Mouse (Mus musculus) midbrain, postnatal 0 days (tissue): Measurements from ENCODE around the gene Pip5k1b. TPM values are rescaled to one million over a fixed set of nuclear protein-coding genes. Genes with fewer than 3 reads are reported as not detected.

Experiments
- ATAC-seq: fragments of 200-750 bp; cut with Nextera tagmentation; 2 replicates; pipeline ENCODE4 v1.8.0; 2017; ENCODE audit warnings: moderate number of reproducible peaks, mild to moderate bottlenecking, moderate TSS enrichment, moderate library complexity; ENCODE audit not compliant: low FRiP score
- DNase-seq: peaks from one replicate; pipeline ENCODE4 v3.0.0-alpha.2; 2015; ENCODE audit warnings: low spot score
- H3K27ac ChIP-seq: fragments of 300-500 bp; sonication (generic); 2 replicates; pipeline ENCODE4 v1.5.1; 2014; ENCODE audit warnings: low read depth, mild to moderate bottlenecking, low read length, mixed read lengths
- H3K27me3 ChIP-seq: fragments of 300-500 bp; sonication (generic); 2 replicates; pipeline ENCODE4 v1.6.1; 2014; ENCODE audit warnings: low read length, control low read depth, mixed read lengths; ENCODE audit not compliant: insufficient read depth
- H3K36me3 ChIP-seq: fragments of 300-500 bp; sonication (generic); 2 replicates; pipeline ENCODE4 v1.6.1; 2014; ENCODE audit warnings: low read length, control low read depth, mixed read lengths; ENCODE audit not compliant: insufficient read depth
- H3K4me1 ChIP-seq: fragments of 300-500 bp; sonication (generic); 2 replicates; pipeline ENCODE4 v1.6.1; 2014; ENCODE audit warnings: mild to moderate bottlenecking, control low read depth, antibody characterized with exemption, low read length, mixed read lengths; ENCODE audit not compliant: insufficient read depth
- H3K4me2 ChIP-seq: fragments of 300-500 bp; sonication (generic); 2 replicates; pipeline ENCODE4 v1.6.1; 2014; ENCODE audit warnings: low read depth, mild to moderate bottlenecking, low read length, mixed read lengths; ENCODE audit not compliant: poor library complexity, severe bottlenecking
- H3K4me3 ChIP-seq: fragments of 300-500 bp; sonication (generic); 2 replicates; pipeline ENCODE4 v1.5.1; 2014; ENCODE audit warnings: low read depth, mild to moderate bottlenecking, low read length, moderate library complexity
- H3K9ac ChIP-seq: fragments of 300-500 bp; sonication (generic); replicated peaks from 2 replicates; pipeline ENCODE4 v1.6.1; 2014; ENCODE audit warnings: mild to moderate bottlenecking, low read length, moderate library complexity, mixed read lengths; ENCODE audit not compliant: poor library complexity, severe bottlenecking
- H3K9me3 ChIP-seq: fragments of 300-500 bp; sonication (generic); 2 replicates; pipeline ENCODE4 v1.6.1; 2016; ENCODE audit warnings: low read length, control low read depth
- CTCF ChIP-seq: IDR thresholded peaks from 2 replicates; pipeline ENCODE4 v1.5.1; 2016; ENCODE audit warnings: antibody characterized with exemption, mild to moderate bottlenecking
- WGBS: fragments of 180-500 bp; shearing (Covaris S2); extraction: QIAGEN DNeasy Blood & Tissue Kit; methylation state at CpG from one replicate; pipeline ENCODE4 v1.1.7; 2014; 5-methylcytosine and 5-hydroxymethylcytosine counted together
- polyA plus RNA-seq: library from polyadenylated mRNA; unstranded; fragments of >200 nt; fragmentation: Nextera tagmentation; extraction: Ambion mirVana; gene quantifications from 2 replicates; pipeline ENCODE4 v1.2.1, GENCODE M21; 2015
- total RNA-seq: library from RNA; depleted of rRNA; stranded (reverse); fragments of >200 nt; gene quantifications from 2 replicates; pipeline ENCODE4 v1.2.3, GENCODE M21; 2014

Pip5k1b gene
- total and polyA plus RNA-seq, 2 experiments from 2014 or later, result 0.86 to 3.0 TPM

- Histone ChIP-seq H3K4me1 (no peaks in the 10 kb centered on the region), H3K27me3 (no peaks in the 10 kb centered on the region), H3K9ac (no peak overlapping the region), H3K36me3 (no peaks in the 10 kb centered on the region), H3K4me2 (no peak overlapping the region), H3K4me3 (no peak overlapping the region), H3K9me3 (no peaks in the 10 kb centered on the region), H3K27ac (no peak overlapping the region)
- no peak for TF ChIP-seq CTCF
- no peak for DNase-seq
- 85% methylated on average over 5 of the region's 5 CpGs for WGBS
- ATAC-seq, result no peak
Measured at GRCm38 (mm10) chr19:24432447-24432846, 123.2 kb downstream of the Pip5k1b start.

DNA sequence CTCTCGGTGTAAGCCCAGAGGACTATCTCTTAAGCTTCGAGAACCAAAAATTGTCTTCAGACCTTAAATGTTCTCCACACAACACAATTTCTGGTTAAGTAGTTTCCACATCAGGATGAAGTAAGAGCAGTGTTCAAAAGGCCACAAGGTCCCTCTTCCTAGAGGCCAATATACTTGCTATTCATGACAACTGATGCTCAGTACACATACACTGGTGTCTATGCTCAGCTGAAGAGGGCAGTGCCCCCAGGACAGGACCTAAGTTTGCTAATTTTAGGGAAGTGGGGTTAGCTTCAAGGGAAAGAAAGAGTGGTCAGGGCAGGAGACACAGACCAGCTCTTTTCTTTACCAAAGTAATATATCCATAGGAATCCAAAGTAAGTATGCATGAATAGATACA is 124.3 kb downstream of the Pip5k1b start:
- TF ChIP-seq CTCF, result no peak
- no peaks in the 10 kb centered on the region for H3K27me3 ChIP-seq
- no peak overlapping the region for H3K27ac ChIP-seq
- 98% methylated on average over 2 of the region's 2 CpGs for WGBS
- no peak for DNase-seq
- no peak overlapping the region for H3K4me2 ChIP-seq
- no peaks in the 10 kb centered on the region for H3K9me3 ChIP-seq
- no peak overlapping the region for H3K4me3 ChIP-seq
- H3K4me1 ChIP-seq, result no peaks in the 10 kb centered on the region
- no peaks in the 10 kb centered on the region for H3K36me3 ChIP-seq
- H3K9ac ChIP-seq, result no peak overlapping the region
- no peak for ATAC-seq

GRCm38 (mm10) chr19:24428011-24428410 is 127.7 kb downstream of the Pip5k1b start:
- Histone ChIP-seq H3K36me3 (no peaks in the 10 kb centered on the region), H3K4me3 (no peak overlapping the region), H3K9ac (no peak overlapping the region), H3K27me3 (no peaks in the 10 kb centered on the region), H3K9me3 (no peaks in the 10 kb centered on the region), H3K27ac (no peak overlapping the region), H3K4me2 (no peak overlapping the region), H3K4me1 (no peaks in the 10 kb centered on the region)
- ATAC-seq (no peak), DNase-seq (no peak)
- 83% methylated on average over 3 of the region's 3 CpGs for WGBS
- TF ChIP-seq CTCF, result no peak

DNA sequence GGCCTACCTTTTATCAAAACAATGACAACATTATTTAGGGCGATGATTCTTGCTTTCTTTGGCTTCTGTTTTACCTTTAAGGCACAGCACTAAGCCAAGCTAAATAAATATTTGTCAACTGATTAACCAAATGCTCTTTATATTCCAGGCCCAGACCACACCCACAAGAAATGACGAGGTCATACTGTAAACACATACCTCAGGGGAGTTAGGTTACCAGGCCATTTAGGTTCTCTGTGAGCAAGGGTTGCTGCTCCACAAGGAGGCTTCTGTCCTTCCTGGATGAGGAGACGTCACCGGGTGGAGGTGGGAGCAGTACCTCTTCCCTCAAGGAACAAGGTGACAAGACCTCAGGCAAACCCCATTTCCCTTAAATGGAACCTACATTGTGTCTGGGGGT is 128.4 kb downstream of the Pip5k1b start:
- Histone ChIP-seq H3K27ac (no peak overlapping the region), H3K9me3 (no peaks in the 10 kb centered on the region), H3K4me3 (no peak overlapping the region), H3K36me3 (no peaks in the 10 kb centered on the region), H3K4me1 (no peaks in the 10 kb centered on the region), H3K27me3 (no peaks in the 10 kb centered on the region), H3K4me2 (no peak overlapping the region), H3K9ac (no peak overlapping the region)
- WGBS, result 78% methylated on average over 4 of the region's 4 CpGs
- DNase-seq (no peak), ATAC-seq (no peak)
- no peak for TF ChIP-seq CTCF

DNA sequence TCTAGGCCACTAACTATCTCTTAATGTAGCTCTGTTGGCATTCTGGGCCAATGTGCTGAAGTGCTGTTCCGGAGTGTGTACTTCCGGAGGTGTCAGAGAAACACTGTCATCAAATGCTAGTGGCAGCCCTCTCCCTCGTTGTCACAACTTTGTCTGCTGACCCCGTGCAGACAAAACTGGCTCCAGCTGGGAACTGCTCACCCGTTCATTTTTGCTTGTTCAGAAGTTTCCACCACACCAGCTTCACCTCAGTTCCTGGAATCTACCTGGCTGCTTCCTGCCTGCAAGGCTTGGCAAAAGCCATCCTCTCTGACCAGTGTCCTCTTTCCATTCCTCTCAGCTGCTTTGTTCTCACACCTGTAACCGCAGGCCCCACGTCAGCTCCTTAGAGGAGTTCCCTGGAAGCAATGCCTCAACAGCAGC is 128.9 kb downstream of the Pip5k1b start:
- Histone ChIP-seq H3K36me3 (no peaks in the 10 kb centered on the region), H3K4me2 (no peak overlapping the region), H3K27me3 (no peaks in the 10 kb centered on the region), H3K4me1 (no peaks in the 10 kb centered on the region), H3K9me3 (no peaks in the 10 kb centered on the region), H3K4me3 (no peak overlapping the region), H3K9ac (no peak overlapping the region), H3K27ac (no peak overlapping the region)
- no peak for TF ChIP-seq CTCF
- ATAC-seq (no peak), DNase-seq (no peak)
- 85% methylated on average over 7 of the region's 7 CpGs for WGBS

DNA sequence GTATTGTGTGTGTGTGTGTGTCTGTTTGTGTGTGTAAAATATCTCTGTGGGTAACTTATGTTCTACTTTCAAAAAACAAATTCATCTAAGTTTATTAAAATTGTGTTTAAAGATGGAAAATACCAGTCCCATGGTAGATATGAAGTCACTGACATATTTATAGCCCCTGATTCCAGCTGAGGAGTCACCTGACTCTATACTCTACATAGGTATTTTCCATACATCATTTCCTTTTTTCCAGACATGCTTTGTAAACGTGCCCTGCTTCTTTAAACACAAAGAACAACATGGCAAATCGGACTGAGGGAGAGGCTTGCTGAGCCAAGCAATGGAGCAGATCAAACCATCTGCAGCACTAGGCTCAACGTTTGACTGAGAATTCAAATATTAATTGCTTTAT is 137.6 kb downstream of the Pip5k1b start:
- ATAC-seq (no peak), DNase-seq (no peak)
- H3K27ac ChIP-seq, result no peak overlapping the region
- H3K27me3 ChIP-seq, result no peaks in the 10 kb centered on the region
- no peak overlapping the region for H3K9ac ChIP-seq
- no peaks in the 10 kb centered on the region for H3K9me3 ChIP-seq
- H3K36me3 ChIP-seq, result no peaks in the 10 kb centered on the region
- 71% methylated on average over 3 of the region's 3 CpGs for WGBS
- TF ChIP-seq CTCF, result no peak
- H3K4me1 ChIP-seq, result no peaks in the 10 kb centered on the region
- no peak overlapping the region for H3K4me2 ChIP-seq
- no peak overlapping the region for H3K4me3 ChIP-seq

DNA sequence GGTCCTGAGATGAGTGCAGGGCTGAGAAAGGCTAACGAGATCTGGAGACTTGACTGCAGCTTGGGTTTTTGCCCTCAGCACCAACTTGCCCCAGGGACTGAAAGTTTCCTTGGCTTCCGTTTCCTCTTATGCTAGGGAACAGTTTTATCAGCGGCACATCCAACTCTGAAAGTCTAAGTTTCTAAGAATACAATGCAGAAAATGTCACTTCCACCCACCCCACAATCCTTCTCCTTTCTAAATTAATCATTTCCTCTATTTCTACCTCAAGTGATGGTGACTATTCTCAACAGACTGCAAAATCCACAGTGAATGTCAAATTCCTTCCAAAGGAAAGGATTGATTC is 138.0 kb downstream of the Pip5k1b start:
- TF ChIP-seq CTCF, result no peak
- WGBS, result 78% methylated on average over 3 of the region's 3 CpGs
- H3K4me2 ChIP-seq, result no peak overlapping the region
- no peak overlapping the region for H3K27ac ChIP-seq
- no peaks in the 10 kb centered on the region for H3K4me1 ChIP-seq
- H3K27me3 ChIP-seq, result no peaks in the 10 kb centered on the region
- no peaks in the 10 kb centered on the region for H3K9me3 ChIP-seq
- H3K9ac ChIP-seq, result no peak overlapping the region
- no peak overlapping the region for H3K4me3 ChIP-seq
- ATAC-seq, result no peak
- no peaks in the 10 kb centered on the region for H3K36me3 ChIP-seq
- DNase-seq, result no peak
